Mouse (Mus musculus) megakaryocyte, adult 5-6 weeks (primary cell): ENCODE measurements around the gene Nr1h3. TPM values are rescaled to one million over a fixed set of nuclear protein-coding genes. Genes with fewer than 3 reads are reported as not detected.
"Not testable (repeated sequence)": the region's sequence is repeated elsewhere in the genome, so short reads cannot be mapped to it uniquely, and the experiment has no call there.

ENCODE experiments used
- ATAC-seq: 2 replicates; pipeline ENCODE4 v1.8.0; 2016; ENCODE audit warnings: mild to moderate bottlenecking, inconsistent platforms; ENCODE audit not compliant: poor library complexity, severe bottlenecking
- total RNA-seq, 2 experiments: library from RNA; stranded (forward) in 1 of 2; stranded (reverse) in 1 of 2; fragments of 153-499, 151-499 nt in 1 of 2; fragments of 221-1000, 200-1000 nt in 1 of 2; gene quantifications; 2 replicates each; pipeline versions ENCODE4 v1.2.3 to v1.2.4; 2015 to 2017

The Nr1h3 gene
- total RNA-seq (2015), result 0.45 and 1.9 TPM in 2 replicates
- 1.5 and 2.2 TPM in 2 replicates for total RNA-seq (2017)

DNA sequence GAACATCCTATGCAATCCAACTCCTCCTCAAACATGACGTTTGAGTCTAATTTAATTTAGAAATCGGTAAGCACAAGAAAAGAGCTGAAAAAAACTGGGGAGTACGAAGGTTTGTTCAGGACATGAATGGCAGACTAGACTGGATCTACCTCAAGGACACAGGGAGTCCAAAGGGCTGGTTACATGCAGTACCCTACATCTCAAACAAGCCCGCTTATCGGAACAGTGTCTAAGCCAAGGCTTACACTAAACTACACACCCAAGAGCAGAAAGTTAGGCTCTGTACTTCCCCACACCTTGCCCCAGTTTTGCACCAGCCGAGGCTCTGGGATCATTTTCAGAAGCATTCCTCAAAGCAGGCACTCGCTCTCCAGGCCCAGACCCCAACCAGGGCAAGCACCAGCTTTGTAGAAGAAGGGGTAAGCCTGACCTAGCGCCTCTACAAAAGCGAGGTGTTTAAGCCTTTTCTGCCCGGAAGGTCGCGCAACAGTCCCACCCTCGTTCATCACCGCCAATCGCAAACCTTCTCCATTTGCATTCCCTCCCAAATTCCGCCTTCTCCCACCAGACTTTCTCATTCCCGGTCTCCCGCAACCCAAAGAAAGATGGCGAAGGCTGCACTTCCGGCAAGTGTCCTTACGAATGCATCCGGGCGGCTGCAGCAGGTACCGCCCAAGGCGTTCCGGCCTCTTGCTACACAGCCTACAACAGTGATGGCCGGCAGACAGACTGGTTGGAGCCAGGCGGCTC is at the start of gene Nr1h3, which contains the start of gene Acp2:
Gene Nr1h3 (minus strand): TSS at position 613 of the 750 bp plus-strand sequence.
Gene Acp2 (plus strand): TSS at position 664 of the 750 bp plus-strand sequence.
- peak; percentile 98 for ATAC-seq

DNA sequence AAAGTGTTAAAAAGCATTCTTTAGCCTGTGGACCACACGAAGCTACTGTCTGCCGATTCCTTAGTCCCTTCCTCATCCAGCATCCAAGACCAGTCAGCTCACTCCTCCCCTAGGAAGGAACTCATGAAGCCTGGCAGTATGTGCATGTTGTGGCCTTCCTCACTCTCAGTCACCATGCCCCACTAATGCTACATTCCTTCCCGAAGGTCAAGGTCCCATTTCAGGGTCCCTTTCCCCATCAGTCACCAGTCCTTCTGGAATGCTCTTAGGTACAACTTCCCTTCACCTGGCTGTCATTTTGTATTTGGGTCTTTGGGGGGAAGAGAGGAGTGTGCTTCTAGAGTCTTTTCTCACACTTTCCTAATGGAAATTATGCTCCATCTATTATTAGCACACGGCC is 49.4 kb upstream of the Nr1h3 start:
- ATAC-seq, result no peak

DNA sequence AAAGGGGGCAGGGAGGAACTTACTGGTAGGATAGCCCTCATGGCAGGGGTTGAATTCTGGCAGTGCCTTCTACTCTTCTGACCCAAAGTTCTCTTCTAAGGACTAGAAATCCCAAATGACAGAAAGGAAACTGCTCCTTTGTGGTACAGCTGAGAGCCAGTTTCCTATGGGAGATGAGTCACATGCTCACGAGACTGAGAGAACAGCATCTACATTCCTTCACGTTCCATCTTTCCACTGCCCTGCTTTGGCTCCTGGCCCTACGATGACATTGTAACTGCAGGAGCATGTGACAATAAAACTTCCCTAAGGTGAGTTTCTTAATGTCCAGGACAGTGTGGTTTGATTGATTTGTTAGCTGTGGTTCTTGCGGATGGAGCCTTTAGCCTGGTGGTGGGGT is 45.7 kb upstream of the Nr1h3 start:
- ATAC-seq, result no peak

DNA sequence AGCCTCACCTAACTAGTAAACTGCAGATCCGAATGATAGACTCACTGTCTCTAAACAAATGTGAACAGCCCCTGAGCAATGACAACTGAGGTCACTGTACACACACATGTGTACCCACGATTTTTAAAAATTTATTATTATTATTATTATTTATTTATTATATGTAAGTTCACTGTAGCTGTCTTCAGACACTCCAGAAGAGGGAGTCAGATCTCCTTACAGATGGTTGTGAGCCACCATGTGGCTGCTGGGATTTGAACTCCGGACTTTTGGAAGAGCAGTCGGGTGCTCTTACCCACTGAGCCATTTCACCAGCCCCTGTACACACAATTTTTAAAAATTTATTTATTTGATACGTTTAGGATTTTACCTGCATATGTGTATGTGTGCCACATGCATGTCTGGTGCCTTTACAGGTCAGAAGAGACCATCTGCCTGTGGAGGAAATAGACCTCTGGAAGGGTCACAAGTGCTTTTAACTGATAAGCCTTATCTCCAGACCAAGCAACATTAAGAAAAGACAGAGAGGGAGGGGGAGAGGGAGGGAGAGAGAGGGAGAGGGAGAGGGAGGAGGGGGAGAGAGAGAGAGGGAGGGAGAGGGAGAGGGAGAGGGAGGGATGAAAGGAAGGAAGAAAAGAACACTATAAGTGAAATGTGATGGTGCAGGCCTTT is 42.1 kb upstream of the Nr1h3 start:
- no peak for ATAC-seq

DNA sequence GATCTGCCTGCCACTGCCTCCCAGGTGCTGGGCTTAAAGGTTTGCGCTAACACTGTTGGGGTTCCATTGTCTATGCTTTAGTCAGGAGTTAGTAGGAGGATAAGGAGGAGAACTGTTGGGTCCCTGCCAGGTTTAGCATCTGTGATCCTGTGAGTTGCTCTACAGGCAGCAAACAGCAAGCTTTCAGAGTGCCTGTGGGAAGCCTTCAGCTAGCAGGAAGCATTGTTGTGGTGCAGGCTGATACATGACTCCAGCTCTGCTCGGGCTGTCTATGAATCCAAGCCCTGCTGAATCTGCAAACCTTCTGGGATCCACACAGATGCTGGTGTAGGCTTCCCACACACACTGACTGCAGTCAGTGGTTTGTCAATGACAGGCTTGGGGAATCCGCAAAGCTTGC is 40.8 kb upstream of the Nr1h3 start:
- ATAC-seq, result no peak

DNA sequence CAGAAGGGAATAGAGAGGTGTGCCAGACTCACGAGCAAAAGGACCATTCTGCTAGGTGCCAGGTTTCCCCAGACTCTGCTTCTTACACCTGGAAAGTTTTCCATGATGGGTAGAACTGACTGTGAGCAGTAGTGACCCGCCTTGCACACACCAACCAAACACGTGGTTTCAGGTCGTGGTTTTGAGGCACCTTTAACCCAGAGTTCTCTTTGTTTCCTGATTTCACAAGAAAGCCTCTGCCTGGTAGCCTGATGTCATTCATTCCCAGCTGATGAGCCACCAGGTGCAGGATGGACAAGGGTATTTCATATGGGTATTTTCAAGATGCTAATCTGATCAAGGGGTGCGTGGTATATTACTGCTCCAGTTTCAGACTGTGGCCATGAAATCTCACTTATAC is 39.9 kb upstream of the Nr1h3 start:
- peak; percentile 59 for ATAC-seq

DNA sequence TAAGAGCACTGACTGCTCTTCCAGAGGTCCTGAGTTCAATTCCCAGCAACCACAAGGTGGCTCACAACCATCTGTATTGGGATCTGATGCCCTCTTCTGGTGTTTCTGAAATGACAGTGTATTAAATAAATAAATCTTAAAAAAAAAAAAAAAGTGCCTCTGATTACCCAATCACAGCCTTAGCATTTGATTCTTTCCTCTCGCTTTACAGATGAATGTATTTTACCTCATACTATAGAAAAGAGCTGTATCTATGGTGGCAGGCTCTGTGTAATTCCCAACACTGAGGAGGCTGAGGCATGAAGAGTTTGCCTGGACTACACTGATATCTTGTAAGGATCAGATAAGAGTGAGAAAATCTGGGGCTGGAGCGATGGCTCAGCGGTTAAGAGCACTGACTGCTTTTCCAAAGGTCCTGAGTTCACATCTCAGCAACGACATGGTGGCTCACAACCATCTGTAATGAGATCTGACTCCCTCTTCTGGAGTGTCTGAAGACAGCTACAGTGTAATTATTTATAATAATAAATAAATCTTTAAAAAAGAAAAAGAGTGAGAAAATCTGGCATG is 35.0 kb upstream of the Nr1h3 start:
- ATAC-seq, result not testable (repeated sequence)

DNA sequence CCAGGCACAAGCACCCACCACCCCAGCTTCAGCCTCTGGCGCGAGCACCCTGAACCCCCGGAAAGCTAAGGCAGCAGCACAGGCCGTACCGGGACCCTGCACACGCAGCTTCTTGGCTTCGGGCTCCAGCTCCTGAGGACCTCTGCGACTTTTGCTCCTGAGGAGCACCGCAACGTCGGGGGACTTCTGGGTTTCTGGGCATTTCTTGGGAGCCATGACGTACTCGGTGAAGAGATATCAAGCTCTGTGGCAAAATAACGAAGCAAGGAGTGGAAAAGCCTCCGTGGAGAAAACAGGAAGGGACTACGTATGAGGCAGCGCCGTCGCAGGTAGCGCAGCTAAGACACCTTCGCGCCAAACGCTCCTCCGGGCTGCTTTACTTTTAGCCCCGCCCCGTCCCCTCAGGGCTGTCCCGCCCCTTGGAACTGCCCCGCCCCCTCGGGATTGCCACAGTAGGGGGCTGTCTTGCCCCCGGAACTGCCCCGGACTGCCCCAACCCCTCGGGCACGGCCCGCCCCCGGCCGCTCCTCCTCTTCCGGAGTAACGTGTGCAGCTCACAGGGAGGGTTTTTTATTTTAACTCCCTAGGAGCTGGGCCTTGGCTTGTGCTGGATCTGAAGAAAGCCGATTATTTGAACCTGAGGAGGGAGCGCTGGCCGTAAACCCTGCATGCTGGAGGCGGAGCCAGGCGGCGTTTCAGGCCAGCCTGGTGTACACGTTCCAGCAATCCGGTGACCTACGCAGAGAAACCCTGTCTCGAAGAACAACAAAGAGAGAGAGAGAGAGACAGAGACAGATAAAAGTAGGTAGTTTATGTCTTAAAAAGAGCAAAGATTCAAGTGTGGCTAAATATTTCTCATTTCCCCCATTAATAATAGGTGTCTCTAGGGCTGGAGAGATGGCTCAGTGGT is 34.2 kb upstream of the Nr1h3 start, which contains the start of gene Ddb2:
Gene Ddb2 (minus strand): TSS at position 382 of the 910 bp plus-strand sequence.
- ATAC-seq, result peak; percentile 98

DNA sequence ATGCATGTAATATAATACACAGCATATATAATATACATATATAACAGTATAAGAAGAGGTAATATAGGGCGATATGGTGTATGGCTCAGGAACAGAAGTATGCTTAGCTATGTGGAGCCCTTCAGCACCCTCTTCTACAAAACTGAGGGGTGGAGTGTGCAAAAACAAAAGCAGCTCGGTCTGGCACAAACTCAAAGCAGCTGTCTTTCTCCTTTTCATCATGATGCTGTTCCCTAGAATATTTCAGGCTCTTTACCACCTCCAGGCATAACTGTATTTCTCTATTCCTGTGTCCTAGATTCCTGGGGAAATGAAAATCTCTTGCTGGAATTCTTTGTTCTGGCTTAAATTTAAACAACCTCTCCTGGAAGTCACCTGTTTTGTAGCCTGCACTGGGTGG is 27.1 kb upstream of the Nr1h3 start:
- no peak for ATAC-seq

DNA sequence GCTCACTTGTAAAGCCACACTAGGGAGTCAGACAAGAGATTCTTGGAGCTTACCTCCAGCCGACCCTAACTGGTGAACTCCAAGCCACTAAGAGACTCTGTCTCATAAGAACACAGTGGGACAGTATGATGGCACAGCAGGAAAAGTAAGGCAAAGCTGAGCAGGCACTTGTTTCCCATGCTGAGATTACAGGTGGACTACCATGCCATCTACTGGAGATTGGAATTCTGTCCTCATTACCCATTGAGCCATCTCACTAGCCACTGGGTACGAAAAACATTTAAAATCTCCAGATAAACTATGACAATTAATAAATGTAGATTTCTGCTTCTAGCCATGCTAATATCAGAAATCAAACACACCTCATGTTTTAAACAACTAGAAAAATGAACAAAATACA is 21.0 kb upstream of the Nr1h3 start:
- ATAC-seq, result no peak

DNA sequence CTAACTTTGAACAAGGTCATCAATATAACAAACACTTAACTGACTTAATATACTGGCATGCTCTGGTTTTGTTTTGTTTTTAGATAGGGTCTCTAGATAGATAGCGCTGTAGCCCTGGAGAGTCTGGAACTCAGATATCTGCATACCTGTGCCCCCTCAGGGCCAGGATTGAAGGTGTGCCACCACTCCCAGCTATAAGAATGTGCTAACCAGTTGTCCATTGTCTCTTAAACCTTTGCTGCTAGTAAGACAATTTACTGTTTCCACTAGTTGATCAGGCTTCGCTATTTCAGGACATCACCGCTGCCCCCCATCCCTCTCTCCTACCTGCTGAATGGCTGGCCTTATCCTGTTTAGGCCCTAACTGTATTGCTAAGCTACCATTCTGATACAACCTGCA is 17.9 kb upstream of the Nr1h3 start:
- no peak for ATAC-seq

DNA sequence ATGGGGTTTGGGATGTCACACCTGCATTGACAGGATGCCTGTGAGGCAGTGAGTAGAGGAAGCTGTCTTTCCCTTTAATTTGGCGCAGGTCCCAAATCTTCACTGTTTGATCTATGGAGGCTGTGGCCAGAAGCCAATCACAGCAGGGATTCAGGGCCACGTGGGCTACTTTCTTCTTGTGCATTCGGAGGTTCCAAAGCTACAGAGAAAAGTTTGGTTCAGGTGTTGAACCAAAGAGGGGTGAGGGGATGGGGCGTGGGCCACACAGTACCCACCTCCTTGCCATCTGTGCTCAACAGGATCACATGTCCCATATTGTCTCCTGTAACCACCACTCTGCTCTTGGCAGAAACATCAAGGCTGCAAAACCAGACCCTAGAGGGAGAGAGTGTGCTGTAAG is 14.4 kb upstream of the Nr1h3 start:
- ATAC-seq, result no peak

DNA sequence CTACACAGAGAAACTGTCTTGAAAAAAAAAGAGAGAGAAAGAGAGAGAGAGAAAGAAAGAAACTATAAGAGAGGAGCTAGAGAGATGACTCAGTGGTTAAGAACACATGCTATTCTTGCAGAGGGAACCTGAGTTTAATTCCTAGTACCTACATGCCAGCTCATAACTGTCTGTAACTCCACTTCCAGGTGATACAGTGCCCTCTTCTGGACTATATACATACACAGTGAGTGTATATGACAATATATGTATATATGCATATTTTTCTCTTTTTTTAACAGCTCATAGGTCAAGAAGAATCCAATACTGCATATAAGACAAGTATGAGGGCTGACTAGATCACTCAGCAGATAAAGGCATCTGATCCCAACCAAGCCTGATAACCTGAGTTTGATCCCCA is 10.7 kb upstream of the Nr1h3 start:
- no peak for ATAC-seq

DNA sequence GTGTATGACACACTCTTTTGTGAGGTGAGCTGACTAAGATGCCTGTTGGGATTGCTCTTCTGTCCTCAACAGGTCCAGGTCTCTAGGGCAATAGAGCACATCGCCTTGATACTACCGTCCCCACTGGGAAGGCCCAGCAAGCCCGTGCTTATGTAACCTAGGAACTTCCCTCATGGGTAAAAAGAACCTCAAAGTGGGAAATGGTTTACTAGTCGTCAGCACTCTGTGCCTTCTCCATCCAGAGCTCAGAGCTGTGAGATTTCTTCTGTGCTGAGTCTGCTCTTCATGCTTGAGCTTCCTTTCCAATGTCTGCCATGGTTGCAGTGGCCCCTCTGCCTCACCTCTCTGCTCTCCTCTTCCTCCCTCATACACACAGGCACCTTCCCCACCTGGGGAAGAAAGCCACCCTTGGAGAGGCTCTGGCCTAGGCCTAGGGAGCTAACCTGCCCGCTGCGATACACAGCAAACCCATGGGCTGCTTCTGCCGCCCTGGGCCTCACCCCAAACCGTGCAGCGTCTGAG is 3.7 kb upstream of the Nr1h3 start:
- ATAC-seq, result 0 out of 2 replicates have a peak, but pooled peaks have one; percentile 21

DNA sequence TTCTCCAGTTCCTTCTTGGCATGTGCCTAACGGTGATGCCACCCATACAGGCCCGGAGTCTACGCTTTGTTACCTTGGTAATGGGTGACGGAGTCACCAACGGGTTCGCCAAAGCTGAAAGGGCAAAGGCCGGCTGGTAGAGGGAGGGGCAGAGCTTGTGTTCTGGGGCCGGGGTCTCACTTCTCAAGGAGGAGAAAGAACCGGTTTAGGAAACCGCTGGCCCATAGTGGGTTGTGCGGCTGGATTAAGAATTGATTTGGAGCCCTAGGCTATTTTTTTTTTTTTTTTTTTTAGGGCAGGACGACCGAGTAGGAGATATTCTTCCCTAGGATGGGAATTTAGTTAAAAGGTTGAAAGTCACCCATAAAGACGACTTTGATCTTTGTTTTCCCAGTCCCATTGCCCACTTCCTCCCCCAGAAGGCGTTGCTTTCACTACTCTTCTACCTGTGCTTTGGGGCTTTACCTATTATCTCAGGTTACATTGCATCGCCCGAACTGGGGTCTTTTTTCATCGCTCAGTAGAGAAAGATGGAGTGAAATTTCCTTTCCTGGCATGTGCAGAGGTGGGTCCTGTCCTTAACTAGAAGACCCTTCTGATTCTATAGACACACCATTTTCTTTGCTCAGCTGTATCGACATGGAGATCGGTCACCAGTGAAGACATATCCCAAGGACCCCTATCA is 480 bp upstream of the Nr1h3 start:
- no peak for ATAC-seq

DNA sequence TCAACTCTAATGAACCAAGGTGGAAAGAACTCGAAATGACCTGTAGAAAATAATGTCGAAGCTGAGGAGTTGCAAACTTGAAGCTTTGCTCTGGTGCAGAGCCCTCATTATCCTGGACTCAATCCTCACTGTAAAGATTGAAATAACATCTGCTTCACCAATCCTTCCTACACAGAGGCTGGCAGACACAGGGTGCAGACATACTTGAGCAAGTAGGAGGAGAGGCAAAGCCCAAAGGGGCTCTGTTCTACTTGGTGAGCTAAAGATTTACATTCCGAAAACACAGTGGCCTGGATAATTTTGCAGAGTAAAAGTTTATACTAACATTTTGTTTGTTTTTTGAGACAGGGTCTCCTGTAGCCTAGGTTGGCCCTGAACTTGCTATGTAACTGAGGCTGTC is 3.7 kb downstream of the Nr1h3 start:
- ATAC-seq, result no peak

DNA sequence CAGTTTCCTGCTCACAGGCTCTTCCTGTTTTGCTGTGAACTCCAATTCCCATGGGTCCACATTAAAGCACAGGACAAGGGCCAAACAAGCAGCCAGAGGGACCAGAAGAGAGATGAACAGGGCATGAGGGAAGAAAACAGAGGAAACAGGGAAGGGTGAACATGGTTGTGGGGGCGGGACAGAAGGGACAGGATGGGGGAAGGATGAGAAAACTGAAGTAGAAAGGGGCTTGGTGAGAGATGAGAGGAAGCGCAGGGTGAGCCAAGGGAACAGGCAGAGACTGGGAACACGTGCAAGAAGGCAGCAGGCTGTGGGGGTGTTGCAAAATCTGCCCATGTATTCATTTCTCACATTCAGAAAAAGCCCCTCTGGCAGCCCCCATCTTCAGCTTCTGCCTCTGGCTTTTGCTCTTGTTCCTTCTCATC is 6.0 kb downstream of the Nr1h3 start:
- ATAC-seq, result no peak

DNA sequence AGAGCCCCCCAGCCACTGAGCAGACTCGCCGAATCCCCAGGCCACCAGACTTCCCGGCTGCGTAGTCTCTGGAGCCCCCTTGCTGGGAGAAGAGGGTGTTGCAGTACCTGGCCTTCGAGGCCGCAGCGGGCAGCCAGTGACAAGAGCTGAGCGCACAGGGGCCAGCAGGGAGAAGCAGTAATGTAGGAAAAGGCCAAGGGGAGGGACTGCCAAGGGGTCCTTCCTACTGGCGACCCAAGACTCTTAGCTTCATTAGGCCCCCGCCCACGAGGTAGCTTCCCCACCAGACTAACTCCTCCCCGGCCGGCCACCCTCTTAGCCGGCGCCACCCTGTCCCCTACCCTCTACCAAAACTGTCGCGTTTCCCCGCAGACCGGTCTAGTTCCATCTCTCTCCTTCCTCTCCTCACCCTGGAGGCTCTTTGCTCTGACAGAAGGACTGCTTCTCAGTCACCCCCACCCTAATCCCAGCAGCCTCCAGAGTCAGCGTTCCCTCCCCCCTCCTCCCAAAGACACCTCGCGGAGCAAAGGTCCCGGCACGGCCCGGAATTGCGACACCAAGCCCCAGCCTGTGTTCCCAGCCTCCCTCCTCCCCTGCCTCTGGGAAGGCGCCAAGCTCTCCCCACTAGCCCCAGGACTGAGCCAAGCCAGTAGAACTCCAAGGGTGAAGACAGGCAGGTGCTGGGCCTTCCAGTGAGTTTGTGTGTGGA is 7.9 kb downstream of the Nr1h3 start:
- peak; percentile 95 for ATAC-seq

DNA sequence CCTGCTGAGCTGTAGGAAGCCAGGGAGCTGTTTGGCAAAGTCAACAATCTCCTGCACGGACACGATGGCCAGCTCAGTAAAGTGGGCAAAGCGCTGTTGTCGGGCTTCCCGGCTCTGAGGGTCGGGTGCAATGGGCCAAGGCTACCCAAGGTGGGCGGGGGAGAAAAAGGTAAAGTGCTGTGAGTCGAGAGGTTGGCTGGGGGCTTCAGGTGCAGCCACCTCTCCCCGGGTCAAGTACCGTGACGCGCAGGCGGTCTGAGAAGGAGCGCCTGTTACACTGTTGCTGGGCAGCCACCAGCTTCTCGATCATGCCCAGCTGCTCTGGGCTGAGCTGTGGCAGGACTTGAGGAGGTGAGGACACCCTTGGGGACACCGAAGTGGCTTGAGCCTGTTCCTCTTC is 12.1 kb downstream of the Nr1h3 start:
- no peak for ATAC-seq
